Mouse (Mus musculus) erythroblast, embryonic 14.5 days (primary cell): ENCODE measurements around the gene Dapk3. TPM values are rescaled to one million over a fixed set of nuclear protein-coding genes. Genes with fewer than 3 reads are reported as not detected.
A peak's percentile ranks its signal among the peaks of the same experiment; 100 is the strongest.
"Not testable (repeated sequence)": the region's sequence is repeated elsewhere in the genome, so short reads cannot be mapped to it uniquely, and the experiment has no call there.

Experiments
- H3K27me3 ChIP-seq: 2 replicates; pipeline ENCODE4 v1.6.1; 2012; ENCODE audit warnings: inconsistent platforms; ENCODE audit not compliant: control insufficient read depth
- H3K36me3 ChIP-seq: 2 replicates; pipeline ENCODE4 v1.6.1; 2012; ENCODE audit warnings: mild to moderate bottlenecking, inconsistent platforms; ENCODE audit not compliant: control insufficient read depth
- H3K4me1 ChIP-seq: 2 replicates; pipeline ENCODE4 v1.6.1; 2012; ENCODE audit warnings: inconsistent platforms; ENCODE audit not compliant: control insufficient read depth
- H3K4me3 ChIP-seq: replicated peaks from 2 replicates; pipeline ENCODE3; 2012; ENCODE audit warnings: moderate library complexity, mild to moderate bottlenecking, inconsistent platforms
- H3K9me3 ChIP-seq: 2 replicates; pipeline ENCODE4 v1.6.1; 2012; ENCODE audit warnings: low read length, inconsistent platforms, mixed read lengths; ENCODE audit not compliant: control insufficient read depth
- GATA1 ChIP-seq: IDR thresholded peaks from 2 replicates; pipeline ENCODE4 v1.6.1; 2012; ENCODE audit warnings: low read length, inconsistent platforms, mixed read lengths
- TAL1 ChIP-seq: IDR thresholded peaks from 3 replicates; pipeline ENCODE4 v1.6.1; 2012; ENCODE audit warnings: low read length, inconsistent platforms, mixed read lengths
- polyA plus RNA-seq: library from polyadenylated mRNA; stranded (reverse); fragments of >175 nt; gene quantifications from 2 replicates; pipeline ENCODE4 v1.2.3, GENCODE M21; 2012

Dapk3 gene
- polyA plus RNA-seq, 1 experiment: 8.3 TPM

- no peak for TF ChIP-seq TAL1
- Histone ChIP-seq H3K9me3 (no peaks in the 10 kb centered on the region), H3K4me1 (no peaks in the 10 kb centered on the region; the same call in 1 of the 2 replicates), H3K27me3 (peaks cover 7% of the 10 kb centered on the region), H3K36me3 (no peaks in the 10 kb centered on the region), H3K4me3 (no peak overlapping the region)
Measured at GRCm38 (mm10) chr10:81221402-81222015, 38.7 kb downstream of the Dapk3 start.

- peaks cover 16% of the 10 kb centered on the region for H3K27me3 ChIP-seq
- H3K36me3 ChIP-seq, H3K9me3 ChIP-seq, H3K4me1 ChIP-seq, H3K4me3 ChIP-seq: not testable (repeated sequence)
Measured at GRCm38 (mm10) chr10:81223731-81224130, 40.9 kb downstream of the Dapk3 start.

DNA sequence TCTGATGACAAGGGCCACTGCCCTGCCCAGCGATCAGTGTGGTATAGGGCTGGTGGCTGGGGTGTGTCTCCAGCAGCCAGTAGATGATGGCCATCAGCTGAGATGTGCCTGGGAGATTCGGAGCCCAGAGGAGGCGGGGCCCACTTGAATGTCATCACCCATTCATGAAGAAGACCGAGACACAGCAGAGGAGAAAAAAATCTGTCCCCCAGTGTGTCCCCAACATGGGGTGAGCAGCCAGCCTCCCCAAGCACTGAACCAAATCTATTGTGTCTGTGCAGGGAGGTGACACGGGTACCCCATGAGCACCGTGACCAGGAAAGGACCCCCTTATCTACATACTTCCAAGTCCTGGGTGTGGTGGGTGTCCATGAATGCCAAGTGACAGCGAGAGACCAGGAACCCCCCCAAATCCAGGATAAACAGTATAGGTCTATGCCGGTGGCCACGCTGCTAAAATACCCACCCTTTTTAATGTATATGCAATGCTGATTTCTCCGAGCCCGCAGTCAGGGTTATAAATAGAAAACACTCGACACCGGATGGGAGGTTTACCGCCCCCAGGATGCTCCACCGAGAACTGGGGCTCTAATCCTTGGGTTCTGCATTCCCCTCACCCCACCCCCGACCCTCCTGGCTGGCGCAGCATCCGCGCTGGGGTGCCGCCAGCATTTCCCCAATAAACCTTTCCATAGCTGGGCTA lies 47.1 kb downstream of the Dapk3 start:
- Histone ChIP-seq H3K9me3 (0 out of 2 replicates have a peak, but pooled peaks cover 2% of the 10 kb centered on the region), H3K4me1 (peaks cover 21% of the 10 kb centered on the region), H3K27me3 (peaks cover 54% of the 10 kb centered on the region), H3K36me3 (no peaks in the 10 kb centered on the region), H3K4me3 (no peak overlapping the region)
- no peak for TF ChIP-seq TAL1

- Histone ChIP-seq H3K36me3 (no peaks in the 10 kb centered on the region), H3K27me3 (peaks cover 54% of the 10 kb centered on the region), H3K4me3 (no peak within 1 kb of the TSS), H3K4me1 (peaks cover 21% of the 10 kb centered on the region), H3K9me3 (0 out of 2 replicates have a peak, but pooled peaks cover 2% of the 10 kb centered on the region)
- TF ChIP-seq GATA1 (no peak), TAL1 (no peak)
Measured at GRCm38 (mm10) chr10:81230438-81231332, 47.9 kb downstream of the Dapk3 start, which contains the start of gene Atcay. Gene Atcay (minus strand): TSS chr10:81230833.

DNA sequence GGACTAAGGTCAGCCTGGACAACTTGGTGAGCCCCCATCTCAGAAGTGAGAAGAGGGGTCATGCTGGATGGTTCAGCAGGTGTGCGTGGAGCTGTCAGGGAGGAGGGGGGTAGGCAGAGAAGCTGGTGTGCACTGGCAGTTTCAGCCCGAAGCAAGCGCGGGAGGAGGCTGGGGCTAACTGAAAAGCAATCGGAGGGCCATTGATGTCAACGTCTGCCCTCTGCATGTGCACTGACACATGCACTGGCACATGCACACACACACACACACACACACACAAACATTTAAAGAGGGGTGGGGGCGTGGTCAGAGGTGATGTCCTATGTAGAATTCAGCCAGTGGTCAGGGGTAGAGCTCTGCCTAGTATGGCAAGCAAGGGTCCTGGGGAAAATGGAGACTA lies 48.6 kb downstream of the Dapk3 start:
- Histone ChIP-seq H3K4me1 (peaks cover 21% of the 10 kb centered on the region), H3K4me3 (no peak overlapping the region), H3K27me3 (peaks cover 54% of the 10 kb centered on the region), H3K36me3 (no peaks in the 10 kb centered on the region), H3K9me3 (0 out of 2 replicates have a peak, but pooled peaks cover 2% of the 10 kb centered on the region)
- TF ChIP-seq GATA1: no peak
- no peak for TF ChIP-seq TAL1

DNA sequence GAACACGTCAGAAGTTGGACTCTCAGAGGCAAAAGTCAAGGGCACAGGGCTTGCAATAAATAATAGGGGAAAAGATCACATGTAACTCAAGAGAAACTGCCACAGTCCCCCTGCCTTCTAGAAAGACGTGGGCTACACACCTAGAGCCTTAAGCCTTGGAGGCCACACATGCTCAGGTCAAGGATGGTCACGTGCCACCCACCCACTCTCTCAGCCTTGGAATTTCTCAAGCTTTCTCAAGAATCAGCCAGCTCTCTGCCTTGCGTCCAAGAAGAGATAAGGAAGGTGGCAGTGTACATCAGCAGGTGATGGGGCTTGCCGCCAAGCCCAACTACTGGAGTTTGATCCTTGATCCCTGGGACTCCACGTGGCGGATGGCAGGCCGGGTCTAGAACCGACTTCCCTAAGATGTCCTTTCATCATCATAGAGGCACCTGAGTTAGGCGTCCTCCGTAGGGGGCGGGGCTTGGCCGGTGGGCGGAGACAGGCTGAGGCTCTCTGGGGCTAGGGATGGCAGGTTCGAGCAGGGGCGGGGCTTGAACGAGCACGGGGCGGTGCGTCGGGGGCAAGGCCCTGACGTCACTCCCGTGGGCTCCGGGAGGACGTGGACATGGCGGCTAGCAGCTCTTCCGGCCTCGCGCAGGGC lies 49.9 kb downstream of the Dapk3 start, which contains the start of gene Zfr2:
Zfr2 (plus strand) TSS at position 576 of the 646 bp plus-strand sequence.
- Histone ChIP-seq H3K27me3 (peaks cover 56% of the 10 kb centered on the region), H3K4me1 (peaks cover 22% of the 10 kb centered on the region)
- TF ChIP-seq GATA1: no peak
- no peak for TF ChIP-seq TAL1

DNA sequence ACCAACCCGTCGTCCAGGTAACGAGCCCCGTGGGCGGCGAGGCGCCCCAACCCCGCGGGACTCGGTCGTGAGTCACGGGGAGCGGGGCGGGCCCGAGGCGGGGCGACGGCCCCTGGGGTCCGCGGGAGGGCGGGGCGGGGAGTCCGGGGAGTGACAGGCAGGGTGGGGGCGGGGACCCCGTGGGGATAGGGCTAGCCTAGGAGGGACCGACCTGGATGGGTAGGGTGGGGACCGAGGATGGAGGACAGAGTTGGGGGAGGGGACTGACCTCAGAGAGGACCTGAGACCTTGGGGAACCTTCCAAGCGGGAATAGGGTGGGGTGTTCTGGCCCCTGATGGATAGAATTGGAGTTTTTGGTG lies 50.4 kb downstream of the Dapk3 start:
- Histone ChIP-seq H3K4me1 (peaks cover 25% of the 10 kb centered on the region), H3K36me3 (no peaks in the 10 kb centered on the region), H3K9me3 (0 out of 2 replicates have a peak, but pooled peaks cover 2% of the 10 kb centered on the region), H3K4me3 (peak overlapping the region; percentile 72), H3K27me3 (peaks cover 56% of the 10 kb centered on the region)
- TF ChIP-seq GATA1 (no peak), TAL1 (no peak)

More for the DNA sequence above, 49.9 kb downstream of the Dapk3 start, which contains the start of gene Zfr2:
- Histone ChIP-seq H3K4me3 (peak within 1 kb of the TSS; percentile 72), H3K9me3 (0 out of 2 replicates have a peak, but pooled peaks cover 2% of the 10 kb centered on the region), H3K36me3 (no peaks in the 10 kb centered on the region)

DNA sequence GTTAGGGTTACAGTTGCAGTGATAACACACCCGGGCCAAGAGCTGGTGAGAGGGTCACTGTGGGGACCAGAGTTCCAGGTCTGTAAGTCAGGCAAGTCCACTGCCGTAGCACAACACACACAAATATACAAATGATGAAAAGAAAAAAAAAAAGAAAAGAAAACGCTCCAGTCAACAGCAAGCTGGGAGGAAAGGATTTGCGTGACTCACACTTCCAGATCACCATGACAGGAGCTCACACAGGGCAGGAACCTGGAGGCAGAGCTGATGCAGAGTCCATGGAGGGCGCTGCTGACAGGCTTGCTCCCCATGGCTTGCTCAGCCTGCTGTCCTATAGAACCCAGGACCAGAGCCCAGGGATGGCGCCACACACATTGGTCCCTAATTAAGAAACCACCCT lies 51.4 kb downstream of the Dapk3 start:
- Histone ChIP-seq H3K4me1 (peaks cover 25% of the 10 kb centered on the region), H3K4me3 (no peak overlapping the region), H3K27me3 (peaks cover 54% of the 10 kb centered on the region), H3K9me3 (0 out of 2 replicates have a peak, but pooled peaks cover 2% of the 10 kb centered on the region), H3K36me3 (no peaks in the 10 kb centered on the region)
- TF ChIP-seq GATA1 (no peak), TAL1 (no peak)
